Mouse (Mus musculus) kidney, adult 11 months (tissue): ENCODE measurements around the gene Lyrm1.

Experiments
- DNase-seq: peaks from one replicate; pipeline ENCODE4 v3.0.0; 2022

The Lyrm1 gene

DNA sequence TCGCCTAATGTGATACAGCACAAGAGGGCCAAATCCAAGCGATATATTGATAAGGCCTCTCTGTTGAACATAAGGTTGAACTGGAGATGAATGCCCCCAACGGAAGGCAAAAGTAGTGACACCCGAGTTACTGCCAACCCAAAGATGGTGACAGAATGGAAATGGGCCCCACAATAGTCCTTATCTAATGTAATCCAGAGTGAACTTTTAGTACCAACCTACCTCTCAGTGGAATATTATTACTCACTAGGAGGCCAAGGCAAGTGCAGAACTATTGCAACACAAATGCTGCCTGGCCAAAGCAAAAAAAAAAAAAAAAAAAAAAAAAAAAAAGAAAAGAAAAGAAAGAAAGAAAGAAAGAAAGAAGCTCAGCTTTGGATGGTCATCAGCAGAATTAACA is 2.9 kb upstream of the Lyrm1 start:
- no peak for DNase-seq

DNA sequence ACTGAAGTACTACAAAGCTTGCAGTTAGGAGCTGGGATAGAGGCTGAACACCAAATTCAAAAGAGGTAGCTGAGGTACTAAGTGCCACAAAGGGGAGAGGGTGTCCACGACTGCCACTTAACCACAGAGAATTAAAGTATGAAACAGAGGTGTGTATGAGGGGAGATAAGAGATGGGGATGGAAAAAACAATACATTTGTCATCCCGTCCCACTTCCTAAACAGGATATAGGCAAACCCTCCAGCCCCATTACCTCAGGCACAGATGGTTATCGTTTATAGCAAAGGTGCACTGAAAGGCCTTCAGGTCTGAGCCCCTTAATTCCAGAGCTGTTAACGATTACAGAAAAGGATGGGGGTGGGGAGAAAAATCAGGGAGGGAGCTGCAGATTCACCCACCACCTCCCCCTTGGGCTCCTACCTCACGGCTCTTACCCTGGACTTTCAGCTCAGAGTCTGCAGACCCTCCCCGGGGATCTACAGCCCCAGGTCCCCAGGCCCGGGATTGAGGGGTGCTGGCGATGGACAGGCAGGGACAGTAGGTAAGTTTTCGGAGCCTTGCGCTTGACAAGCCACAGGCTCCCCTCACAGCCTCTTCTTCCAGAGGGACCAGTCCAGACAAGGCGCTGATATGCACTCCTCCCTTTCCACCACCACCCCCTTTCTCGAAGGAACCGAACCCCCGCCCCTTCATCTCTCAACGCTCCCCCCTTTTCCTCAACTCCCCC is 680 bp upstream of the Lyrm1 start:
- DNase-seq, result peak; percentile 60

DNA sequence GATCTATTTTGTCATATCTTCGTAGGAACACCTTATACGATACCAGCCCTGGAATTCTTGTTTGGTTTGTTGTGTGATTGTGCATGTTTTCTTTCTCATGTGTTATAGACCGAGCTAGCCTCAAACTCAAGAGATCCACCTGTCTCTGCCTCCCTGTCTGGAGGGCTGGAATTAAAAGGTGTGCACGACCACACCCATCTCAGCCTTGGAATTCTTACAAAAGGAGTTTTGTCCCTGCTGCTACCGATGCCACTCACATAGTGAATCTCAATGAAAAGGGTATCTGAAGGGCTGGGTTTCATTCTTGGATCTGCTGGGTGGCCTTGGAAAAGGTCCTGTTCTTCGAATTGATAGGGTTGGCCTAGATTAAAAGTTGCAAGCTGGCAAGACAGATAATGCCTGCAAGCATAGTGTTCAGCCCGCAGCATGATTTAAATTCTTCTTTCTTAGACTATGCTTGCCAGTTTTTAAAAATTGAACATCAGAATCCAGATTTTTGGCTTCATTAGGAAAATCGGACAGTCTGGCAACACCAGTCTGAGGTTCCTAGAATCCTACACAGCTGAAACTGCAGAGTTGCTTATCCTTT is 2.0 kb downstream of the Lyrm1 start:
- no peak for DNase-seq

DNA sequence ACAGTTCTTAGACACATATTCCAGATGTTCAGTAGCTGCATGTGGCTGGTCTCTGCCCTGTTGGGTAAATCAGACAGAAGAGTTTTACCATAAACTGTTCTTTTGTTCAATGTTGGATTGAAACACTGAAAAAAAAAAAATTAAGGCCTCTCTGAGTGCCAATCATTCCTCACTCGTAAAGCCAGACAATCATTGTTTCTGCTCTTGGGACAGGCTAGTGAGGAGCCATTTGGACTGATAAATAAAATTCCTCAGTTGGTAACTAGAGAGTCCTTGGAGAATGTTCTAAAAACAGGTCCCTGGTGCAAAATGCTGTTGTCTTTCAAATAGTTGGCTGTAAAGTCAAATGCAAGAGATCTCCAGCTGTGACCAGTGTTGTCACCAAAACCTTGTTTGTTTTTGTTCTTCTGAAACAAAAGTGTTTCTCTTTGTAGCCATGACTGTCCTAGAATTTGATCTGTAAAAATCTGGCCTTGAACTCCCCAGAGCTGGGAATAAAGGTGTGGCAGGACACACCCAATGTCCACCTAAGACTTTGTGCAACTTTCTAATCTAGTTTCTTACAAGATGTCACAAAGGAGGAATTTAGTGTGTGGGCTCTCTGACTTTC is 2.7 kb downstream of the Lyrm1 start:
- no peak for DNase-seq

DNA sequence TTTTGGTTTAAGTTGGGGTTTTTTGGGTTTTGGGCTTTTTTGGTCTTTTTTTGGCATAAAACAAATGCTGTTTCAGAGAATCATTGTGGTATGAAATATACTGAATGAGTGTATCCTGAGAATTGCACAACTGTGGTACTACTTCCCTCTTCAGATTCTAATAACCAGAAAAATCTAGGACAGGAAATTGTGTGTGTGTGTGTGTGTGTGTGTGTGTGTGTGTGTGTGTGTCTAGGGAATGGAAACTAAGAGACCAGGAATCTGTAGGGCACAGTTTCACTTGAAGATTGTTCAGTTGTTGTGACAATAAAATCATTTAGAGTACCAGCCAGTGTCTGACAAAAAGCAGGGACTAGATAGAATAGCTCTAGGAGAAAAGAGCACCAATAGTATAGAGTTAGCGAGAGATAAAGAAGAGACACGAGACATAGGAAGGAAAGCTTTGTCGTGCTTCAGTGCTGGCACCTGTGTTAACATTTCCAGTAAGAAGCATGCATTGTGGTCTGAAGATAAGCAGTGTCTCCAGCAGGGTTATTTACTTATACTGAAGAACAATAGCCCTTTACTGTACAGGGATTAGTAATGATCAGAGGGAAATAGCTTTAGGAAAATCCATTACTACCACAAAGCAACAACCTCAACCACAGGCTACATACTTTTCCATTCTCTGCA is 3.9 kb downstream of the Lyrm1 start:
- DNase-seq, result no peak

DNA sequence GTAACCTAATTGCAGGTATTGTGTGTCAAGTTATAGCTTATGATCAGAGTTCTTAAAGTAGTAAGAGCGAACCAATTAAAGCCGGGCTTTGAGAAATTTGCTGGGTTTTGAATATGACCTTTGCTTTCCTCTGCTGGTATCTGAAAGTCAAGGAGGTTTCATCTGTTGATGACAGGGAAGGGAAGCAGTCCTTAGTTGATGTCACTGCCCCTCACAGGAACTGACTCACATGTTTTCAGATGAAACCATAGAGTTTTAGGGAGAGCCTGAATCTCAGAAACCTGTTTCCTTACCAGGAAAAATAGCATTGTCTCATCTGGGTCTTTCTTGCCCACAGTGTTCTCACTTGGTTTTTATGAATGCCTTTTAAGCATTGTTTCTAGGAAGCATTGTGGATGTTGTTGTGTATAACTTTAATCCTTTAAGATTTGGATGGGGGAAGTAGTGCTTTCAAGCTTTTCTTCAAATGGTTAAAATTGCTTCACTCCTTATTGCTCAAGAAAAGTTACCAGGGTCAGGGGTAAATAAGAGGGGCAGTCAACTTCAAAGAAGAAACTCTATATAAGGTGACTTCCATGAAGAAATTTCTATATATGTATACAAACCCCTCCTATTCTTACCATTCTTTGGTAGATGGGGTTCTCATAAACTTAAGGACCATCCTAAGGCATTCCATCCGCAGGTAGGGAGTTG is 11.0 kb downstream of the Lyrm1 start:
- no peak for DNase-seq

DNA sequence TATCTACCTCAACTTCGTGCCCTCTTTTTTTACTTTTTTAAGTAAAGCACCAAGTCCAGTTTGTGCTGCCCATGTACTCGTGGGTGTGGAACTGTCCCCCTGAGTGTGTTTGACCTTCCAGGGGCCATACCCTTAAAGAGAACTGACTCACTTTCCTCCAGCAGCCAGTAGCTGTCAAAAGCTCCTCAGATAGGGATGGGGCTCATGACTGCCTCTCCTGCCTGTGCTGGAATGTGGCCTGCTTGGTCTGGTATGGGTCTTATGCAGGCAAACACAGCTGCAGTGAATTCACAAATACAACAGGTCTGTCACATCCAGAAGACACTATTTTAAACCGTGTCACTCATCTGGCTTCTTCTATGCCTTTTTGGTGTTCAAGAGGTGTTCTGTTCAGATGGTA is 16.1 kb downstream of the Lyrm1 start:
- no peak for DNase-seq

DNA sequence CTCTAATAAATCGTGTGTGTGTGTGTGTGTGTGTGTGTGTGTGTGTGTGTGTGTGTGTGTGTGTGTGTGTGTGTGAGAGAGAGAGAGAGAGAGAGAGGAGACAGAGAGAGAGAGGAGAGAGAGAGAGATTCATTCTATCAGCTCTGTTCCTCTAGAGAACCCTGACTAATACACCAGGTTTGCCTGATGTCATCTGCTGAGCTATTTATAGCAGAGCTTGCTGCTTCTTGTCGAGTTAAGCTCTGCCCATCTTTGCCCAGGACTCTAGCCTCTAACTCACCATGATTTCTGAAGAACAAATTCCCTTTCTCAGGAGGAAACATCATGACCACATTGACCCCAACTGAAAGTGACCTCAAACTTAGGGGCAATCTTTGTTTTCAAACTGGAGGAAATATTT is 24.8 kb downstream of the Lyrm1 start:
- no peak for DNase-seq

DNA sequence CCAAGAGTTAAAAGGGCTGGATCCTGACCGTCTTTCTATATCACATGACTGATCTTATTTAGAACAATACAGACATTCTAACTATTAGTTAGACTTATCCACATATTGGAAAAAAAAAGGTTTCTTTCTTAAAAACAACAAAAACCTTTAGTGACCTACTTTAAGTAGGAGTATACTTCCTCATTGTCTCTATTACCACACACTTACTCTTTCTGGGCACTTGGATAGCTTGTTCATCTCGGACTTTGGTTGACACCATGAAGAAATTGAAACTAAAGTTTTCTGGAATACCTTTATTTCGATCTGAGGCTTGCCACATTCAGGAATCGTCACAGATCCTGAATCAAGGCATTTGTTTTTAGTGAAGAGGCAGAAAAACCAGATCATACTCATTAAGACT is 25.4 kb downstream of the Lyrm1 start:
- no peak for DNase-seq

DNA sequence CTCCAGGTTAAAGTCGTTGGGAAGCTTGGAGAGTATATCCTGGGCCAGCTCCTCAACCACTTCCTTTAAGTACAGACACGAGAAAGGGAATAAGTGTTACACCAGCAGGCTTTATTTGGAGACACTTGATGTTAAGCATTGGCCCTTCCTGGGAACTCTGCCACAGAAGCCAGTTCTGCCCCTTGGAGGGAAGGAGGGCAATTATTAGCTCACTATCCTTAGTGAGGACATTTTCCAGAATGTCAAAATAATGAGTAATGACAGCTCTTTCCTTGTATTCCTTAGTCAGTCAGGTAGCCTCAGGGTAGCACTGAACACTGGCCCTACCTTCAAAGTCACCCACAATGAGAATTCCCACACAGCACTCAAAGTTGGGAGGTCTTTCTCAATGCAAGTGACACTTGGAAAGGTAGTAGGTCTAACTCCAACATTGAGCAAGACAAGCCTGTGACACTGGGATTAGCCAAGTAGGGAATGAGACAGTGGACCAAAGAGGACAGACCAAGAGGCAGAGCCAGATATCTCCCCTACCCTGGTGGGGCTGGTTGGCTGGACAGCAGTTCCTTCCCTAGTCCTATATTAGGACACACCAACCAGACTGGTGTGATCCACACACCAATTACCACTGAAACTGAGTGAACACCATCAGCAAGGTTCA is 33.3 kb downstream of the Lyrm1 start:
- DNase-seq, result no peak

DNA sequence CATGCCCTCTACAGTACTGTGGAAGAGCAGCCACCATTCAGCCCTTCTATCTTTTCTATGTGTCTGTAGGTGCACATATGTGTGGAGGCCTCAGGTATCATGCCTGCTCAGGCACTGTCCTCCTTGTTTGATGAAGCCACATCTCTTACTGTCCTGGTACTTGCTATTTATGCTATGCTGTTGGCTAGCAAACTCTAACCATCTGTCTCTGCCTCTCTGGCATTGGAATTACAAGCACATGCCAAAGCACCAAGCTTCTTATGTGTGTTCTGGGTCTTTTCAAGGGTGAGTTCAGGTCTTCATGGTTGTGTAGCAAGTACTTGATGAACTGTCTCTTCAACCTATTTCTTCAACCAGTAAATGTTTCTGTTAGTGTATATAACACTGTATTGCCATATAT is 40.7 kb downstream of the Lyrm1 start:
- no peak for DNase-seq

DNA sequence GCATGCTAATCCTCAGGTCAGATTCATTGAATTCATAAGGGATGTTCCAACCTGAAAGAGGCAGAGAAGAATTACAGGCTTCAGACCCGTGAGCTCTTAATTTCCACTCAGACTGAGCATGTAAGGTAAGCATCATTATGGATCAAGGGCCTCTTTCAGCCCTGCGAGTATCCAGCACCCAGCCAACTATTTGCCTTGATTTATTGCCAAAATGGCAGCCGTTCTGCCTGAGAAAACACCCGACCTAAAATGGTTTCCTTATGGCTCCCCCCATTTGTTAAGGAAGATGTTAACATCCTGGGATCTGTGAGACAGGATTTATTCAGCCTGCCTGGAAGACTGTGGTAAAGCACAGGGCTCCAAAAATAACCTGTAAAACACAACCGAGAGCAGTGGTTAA is 41.4 kb downstream of the Lyrm1 start:
- no peak for DNase-seq

DNA sequence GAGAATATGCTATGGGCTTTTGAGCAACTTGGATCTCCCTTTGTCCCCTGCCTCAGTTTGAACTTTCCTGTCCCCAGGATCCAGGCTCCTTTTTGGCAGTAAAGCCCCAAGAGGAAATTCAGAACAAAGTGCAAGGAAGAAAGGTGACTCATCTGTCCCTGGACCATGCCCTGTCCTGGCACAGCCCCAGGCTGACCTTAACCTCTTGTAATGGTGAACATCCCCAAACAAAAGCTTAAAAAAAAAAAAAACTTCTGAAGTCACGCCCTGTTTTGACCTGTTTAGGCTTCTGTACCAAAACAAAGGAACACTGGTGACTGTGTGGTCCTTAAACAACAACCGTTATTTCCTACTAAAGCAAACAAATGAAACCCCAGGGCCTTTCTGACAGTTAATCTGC is 45.9 kb downstream of the Lyrm1 start:
- peak; percentile 78 for DNase-seq

DNA sequence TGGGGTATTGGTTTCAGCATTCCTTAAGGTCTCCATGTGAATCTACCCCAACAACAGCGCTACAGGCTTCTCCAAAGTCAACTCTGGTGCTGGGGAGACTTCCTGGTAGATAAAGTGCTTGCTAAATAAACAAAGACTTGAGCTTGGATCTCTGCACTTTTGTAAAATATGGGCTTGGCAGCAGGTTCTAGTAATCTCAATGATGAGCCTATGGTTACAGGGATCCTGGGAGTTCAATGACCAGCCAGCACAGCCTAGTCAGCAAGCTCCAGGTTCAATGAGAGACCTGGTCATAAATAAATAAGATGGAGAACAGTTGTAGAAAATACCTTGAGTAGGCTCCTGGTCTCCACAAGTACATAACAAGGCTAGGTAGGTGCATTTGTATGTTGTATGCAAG is 58.4 kb downstream of the Lyrm1 start:
- no peak for DNase-seq

DNA sequence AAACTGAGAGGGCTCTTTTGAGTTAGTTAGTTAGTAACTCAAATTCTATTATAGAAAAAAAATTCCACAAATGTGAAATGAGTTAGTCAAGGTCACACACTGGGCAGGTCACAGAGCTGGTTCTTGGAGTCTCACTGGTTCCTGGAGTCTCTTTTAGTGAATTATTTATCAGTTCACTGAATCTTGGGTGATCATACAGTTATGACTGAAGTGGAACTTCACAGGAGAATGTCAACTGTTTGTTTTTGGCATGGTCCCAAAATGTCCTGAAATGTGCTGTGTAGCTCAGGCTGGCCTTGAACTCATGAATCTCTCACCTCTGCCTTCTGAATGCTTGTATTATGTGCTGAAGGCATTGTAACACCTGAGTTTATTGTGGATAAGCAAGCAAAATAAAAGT is 61.8 kb downstream of the Lyrm1 start:
- peak; percentile 24 for DNase-seq

DNA sequence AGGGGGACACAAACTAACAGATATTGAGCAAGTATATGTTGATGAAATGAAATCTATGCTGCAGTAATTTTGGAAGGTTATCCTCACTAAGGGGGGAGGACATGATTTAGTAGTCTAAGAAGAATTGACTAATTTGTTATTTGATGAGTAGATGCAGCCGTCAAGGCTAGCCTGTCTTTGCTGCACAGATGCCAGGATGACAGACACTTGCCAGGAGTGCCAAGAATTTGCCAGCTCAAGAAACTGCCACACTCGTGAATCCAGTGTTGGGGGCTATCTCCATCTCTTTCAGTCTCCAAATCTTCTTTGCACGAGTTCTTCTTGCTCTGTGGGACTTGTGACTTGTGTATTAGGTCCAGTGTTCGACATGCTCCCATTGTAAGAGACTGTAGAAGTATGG is 63.4 kb downstream of the Lyrm1 start:
- DNase-seq, result no peak

DNA sequence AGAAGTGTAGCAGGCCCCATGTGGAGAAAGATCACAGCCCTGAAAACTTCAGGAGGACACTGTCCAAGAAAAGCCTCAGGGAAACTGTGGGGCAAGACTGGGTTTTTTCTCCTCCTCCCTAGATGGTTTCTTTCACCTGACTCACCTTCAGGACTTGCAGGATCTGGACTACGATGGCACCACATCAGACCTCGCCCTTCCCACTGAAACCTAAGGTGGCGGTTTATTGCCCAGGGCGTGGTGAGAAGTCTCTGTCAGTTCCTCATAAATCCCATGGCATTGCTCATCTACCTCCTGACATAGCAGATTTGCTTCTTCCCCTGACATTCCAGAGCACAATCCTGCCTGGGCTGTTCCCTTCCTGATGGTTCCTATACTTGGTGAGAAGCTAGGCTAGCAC is 63.8 kb downstream of the Lyrm1 start:
- no peak for DNase-seq

DNA sequence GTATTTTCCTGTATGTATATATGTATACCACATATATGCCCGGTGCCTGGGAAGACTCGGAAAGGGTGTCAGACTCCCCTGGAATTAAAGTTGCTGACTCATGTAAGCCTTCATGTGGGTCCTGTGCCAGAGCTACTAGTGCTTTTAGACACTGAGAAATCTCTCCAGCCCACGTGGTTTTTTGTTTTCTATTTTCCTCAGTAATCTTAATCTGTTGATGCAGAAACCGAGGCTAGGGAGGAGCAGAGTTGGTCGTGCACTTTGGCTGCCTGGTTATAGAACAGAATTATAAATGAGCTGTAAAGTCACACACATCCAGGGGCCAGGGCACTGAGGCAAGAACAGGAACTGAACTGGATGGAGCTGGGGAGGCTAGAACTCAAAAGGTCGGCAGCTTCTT is 64.3 kb downstream of the Lyrm1 start:
- DNase-seq, result peak; percentile 73

DNA sequence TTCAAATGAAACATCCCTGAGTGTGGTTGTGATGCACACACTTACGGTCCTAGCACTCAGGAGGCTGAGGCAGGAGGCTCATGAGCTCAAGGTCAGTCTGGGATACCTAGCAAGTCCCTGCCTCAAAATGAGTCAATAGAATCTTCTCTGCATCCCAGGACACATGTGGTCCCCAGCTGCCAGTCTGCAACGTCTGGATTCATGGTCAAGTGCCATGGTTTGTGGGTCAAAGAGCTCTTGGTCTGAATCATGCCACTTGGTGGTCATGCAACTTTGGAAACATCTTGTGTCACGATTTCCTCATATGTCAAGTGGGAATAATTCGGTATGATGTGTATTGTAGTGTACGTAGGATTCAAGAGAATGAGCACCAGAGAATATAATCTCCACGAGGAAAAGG is 64.9 kb downstream of the Lyrm1 start:
- DNase-seq, result no peak

DNA sequence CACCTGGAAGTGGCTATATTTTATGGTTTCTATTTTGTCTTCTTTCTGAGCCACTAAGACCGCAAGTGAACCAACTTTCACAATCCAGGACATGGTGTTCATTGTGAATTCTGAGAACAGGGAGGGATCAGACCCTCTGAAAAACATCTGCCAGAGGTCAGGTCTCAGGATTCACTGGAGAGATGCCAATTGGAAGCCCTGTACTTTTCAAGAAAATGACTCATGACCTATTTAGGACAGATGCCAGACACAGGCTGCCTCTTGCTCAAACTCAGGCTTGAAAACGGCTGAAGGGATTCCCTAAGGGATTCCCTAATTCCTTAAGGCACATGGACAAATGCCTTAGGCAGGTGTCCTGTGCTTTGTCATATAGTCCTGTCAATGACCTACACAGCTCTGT is 65.4 kb downstream of the Lyrm1 start:
- peak; percentile 76 for DNase-seq

DNA sequence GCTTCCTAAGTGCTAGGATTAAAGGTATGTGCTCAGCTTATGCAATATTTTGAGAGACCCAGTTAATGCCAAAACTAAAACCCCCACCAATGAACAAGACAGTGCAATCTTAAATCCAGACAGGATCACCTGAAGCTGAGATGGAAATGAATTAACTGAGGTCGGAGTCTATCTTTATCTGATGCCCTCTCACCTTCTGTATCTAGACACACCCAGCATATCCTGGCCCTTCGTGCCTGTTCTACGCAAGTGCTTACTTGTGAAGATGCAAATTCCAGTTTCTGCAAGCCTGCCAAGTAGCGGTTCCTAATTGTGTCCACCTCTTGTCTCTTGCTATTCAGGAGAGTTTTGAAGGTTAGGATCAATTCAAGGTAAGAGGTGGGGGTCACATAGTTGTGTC is 69.5 kb downstream of the Lyrm1 start:
- DNase-seq, result no peak

DNA sequence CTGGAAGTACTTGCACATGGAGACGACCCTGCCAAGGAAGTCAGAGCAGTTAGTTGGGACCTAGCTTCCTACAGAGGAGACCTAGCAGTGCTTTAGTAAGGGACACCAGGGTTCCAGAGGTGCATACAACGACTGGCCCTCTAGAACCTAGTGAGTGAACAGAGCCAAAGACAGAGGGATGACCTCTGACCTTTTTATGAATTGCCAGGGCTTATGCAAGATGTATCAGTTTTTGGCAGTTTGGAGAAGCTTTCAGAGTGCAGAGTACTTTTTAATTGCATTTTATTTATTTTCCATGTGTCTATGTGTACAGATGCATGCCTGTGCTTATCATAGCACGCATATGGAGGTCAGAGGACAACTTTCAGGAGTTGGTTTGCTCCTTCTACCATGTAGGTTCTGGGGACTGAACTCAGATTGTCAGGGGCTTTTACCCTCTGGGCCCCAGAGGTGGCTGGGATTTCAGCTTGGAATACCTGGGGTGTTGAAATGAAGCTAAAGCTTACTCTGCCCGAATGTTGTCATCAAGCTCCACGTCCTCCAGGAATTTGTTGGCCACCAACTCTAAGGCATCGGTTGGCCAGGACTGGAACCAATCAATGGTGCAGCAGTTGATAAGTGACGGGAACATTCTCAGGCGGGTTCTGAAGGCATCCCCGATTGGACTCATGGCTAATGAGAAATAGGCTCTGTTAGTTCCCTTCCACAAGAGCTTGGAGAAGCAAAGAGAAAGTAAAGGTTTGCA is 70.2 kb downstream of the Lyrm1 start:
- no peak for DNase-seq
